Mouse (Mus musculus): ENCODE measurements around the gene Wbp2.
"Not testable (repeated sequence)": the region's sequence is repeated elsewhere in the genome, so short reads cannot be mapped to it uniquely, and the experiment has no call there.

Gene Wbp2

GRCm38 (mm10) chr11:116086258-116087193, at the start of gene Wbp2:
Gene Wbp2, minus strand, starts transcription at chr11:116086995.
- in situ Hi-C loops (cut with MboI; ENCODE audit: low sequenced_read_pairs), result no loop called here

DNA sequence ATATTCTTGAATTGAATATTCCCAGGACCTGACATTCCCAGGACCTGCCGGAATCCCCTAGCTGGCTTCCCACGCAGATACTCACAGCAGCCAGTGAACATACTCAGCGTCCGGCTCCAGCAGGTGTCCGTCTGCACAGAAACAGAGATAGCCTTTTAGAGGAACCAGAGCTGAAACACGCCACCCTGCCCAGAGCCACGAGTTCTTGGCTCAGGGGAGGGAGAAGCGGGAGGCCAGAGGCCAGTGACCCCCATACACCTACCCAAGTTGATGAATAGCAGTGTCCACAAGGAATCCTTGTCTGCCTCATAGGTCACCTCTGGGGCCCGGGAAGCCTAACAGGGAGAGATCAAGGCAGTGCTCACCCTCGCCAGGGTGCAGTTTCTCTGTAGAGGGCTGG, 47.4 kb upstream of the Wbp2 start:
- in situ Hi-C loops (cut with MboI; ENCODE audit: low sequenced_read_pairs), result no loop called here

DNA sequence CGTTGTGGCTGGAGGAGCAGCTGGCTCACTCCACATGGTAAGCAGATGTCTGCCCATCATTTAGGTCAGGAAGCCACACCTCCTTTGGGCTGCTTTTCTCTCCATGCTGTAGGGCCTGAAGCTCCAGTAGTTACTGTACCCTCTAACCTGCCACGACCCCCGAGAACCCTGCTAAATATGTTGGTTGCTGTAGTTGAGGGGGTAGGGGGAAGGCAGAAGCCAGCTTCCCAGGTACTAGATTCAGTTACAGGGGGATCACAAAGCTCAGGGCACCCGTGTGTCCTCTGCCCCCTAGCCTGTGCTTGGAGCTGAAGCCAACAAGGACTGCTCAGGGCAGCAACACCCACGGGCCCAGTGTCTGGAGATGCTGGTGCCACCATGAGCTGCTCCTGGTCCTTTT, 46.7 kb upstream of the Wbp2 start:
- in situ Hi-C loops (cut with MboI; ENCODE audit: low sequenced_read_pairs), result no loop called here

DNA sequence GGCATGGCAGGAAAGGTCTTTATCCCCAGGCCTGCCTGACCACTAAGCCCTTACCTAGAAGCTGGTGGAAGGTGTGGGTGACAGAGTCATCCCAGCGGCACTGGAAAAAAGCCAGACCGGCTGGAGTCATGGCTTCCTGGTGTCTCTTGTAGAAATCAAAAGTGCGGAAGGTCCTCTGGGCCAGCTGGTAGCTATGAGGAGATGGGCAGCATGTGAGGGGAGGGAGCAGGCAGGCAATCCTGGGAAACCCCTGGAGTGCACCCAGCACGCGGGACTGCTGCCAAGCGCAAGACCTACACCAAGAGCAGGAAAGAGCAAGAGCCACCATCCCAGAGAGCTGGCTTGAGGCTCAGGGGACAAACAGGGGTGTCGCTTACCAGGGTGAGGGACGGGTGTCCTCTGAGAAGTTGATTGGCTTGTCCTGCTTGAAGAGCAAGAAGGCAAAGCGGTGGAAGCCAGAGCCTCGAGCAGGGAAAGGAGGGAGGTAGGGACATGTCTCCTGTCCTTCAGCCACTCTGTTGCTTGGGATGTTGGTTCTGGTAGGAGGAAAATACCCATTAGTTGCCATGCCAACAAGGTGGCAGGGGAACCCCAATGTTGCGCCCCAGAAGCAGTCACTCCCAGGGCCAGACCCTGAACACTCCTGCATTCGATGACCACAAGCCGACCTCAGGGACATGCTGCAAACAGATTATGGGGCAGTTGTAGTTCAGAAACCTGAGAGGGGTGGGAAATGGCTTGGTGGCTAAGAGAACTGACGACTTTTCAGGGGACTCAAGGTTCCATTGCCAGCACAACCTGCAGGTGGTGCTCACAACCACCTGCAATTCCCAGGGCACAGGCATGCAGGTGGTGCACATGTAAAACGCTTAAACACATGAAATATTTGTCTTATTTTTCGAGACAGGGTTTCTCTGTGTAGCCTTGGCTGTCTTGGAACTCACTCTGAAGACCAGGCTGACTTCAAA, 45.9 kb upstream of the Wbp2 start:
- in situ Hi-C loops (cut with MboI; ENCODE audit: low sequenced_read_pairs), result no loop called here

- in situ Hi-C loops (cut with MboI; ENCODE audit: low sequenced_read_pairs), result no loop called here
Measured at GRCm38 (mm10) chr11:116131349-116132170, 44.8 kb upstream of the Wbp2 start.

DNA sequence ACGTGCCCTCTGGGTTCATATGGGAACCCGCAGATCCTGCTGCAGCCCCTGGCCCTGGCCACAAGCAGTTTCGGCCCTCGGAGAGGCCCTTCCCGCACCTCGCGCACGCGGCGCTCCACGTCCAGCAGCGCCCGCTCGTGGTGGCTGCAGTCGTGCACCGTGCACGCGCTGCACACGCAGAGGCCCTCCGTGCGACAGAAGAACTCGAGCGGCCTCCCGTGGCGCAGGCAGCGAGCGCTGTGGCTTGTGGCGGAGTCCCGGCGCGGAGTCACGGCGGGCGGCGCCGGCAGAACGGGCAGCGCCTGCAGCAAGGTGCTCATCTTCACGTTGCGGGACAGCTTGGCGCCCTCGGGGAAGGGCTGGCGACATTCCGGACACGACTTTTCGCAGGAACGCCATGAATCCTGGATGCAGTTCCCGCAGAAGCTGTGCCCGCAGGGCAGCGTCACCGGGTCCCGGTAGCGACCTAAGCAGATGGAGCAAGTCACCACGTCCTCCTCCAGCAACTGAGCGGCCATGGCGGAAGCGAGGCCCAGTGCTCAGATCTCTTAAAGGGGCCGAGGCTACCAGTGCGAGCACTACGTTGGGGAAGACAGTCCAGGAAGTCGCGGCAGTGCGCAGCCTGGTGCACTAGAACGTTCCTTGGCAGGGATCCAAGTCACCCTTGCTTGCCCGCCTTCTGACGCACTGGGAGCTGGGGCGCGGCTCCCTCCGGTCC, 43.9 kb upstream of the Wbp2 start, which contains the start of gene Trim65:
Gene Trim65, minus strand, starts transcription at position 641 of the 718 bp plus-strand sequence.
- in situ Hi-C loops (cut with MboI; ENCODE audit: low sequenced_read_pairs), result no loop called here

GRCm38 (mm10) chr11:116129993-116130487, 43.2 kb upstream of the Wbp2 start:
- in situ Hi-C loops (cut with MboI; ENCODE audit: low sequenced_read_pairs), result no loop called here

DNA sequence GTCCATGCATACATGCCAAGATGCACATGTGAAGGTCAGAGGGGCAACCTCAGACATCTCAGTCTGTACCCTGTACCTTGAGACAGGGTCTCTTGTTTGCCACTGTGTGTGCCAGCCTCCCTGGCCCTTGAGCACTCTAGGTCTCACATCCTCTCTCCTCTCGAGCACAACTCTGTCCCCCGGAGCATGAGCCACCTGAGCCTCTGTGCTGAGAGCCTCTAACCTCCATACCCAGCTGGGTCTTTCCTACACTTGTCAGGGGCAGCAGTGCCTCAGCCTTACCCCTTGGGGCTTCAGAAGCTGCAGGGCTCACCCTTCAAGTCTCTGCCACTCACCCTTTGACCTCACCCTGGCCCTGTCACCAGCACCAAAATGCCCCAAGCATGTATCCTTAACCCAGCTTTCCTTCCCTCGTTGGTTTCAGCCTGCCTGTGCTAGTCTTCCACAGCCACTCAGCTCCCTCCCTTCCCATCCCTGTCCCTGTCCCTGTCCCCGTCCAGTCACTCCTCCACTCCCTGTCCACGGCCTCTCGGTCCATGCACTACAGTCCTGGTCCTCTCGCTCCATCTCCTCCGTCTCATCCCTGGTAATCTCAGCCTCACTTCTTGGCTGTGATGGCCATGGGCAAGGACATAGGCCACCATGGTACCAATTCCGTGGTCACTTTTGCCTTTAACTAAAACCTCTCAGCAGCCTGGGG, 42.4 kb upstream of the Wbp2 start:
- in situ Hi-C loops (cut with MboI; ENCODE audit: low sequenced_read_pairs), result no loop called here

DNA sequence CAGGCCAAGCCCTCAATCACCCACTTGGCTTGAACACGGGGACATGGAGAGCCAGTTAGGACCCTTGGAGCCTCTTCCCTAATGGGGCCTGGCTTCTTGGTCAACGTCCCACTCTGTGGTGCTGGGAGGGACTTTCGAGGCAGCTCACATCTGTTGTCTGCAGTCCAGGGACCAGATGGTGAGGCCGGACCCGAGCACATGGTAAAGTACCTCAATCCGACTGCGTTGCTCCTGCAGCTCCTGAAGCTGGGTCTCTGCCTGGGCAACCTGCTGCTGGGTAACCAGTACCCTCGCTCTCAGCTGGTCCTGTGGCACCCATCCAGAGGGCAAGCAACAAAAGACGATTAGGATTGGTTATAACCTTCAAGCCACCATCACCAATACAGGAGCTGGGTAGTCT, 41.2 kb upstream of the Wbp2 start:
- in situ Hi-C loops (cut with MboI; ENCODE audit: low sequenced_read_pairs), result no loop called here

- in situ Hi-C loops (cut with MboI; ENCODE audit: low sequenced_read_pairs), result no loop called here
Measured at GRCm38 (mm10) chr11:116127156-116127980, 40.6 kb upstream of the Wbp2 start, which contains the start of gene Trim47. Gene Trim47, minus strand, starts transcription at chr11:116127210.

- in situ Hi-C loops (cut with MboI; ENCODE audit: low sequenced_read_pairs), result no loop called here
Measured at GRCm38 (mm10) chr11:116126261-116126660, 39.5 kb upstream of the Wbp2 start.

- in situ Hi-C loops (cut with MboI; ENCODE audit: low sequenced_read_pairs), result not testable (repeated sequence)
Measured at GRCm38 (mm10) chr11:116121731-116122245, 35.0 kb upstream of the Wbp2 start.

GRCm38 (mm10) chr11:116117819-116118218, 31.0 kb upstream of the Wbp2 start:
- in situ Hi-C loops (cut with MboI; ENCODE audit: low sequenced_read_pairs), result no loop called here

GRCm38 (mm10) chr11:116117241-116117640, 30.4 kb upstream of the Wbp2 start:
- in situ Hi-C loops (cut with MboI; ENCODE audit: low sequenced_read_pairs), result no loop called here

- in situ Hi-C loops (cut with MboI; ENCODE audit: low sequenced_read_pairs), result no loop called here
Measured at GRCm38 (mm10) chr11:116111611-116112203, 24.9 kb upstream of the Wbp2 start.

- in situ Hi-C loops (cut with MboI; ENCODE audit: low sequenced_read_pairs), result no loop called here
Measured at GRCm38 (mm10) chr11:116111067-116111466, 24.3 kb upstream of the Wbp2 start.

- in situ Hi-C loops (cut with MboI; ENCODE audit: low sequenced_read_pairs), result no loop called here
Measured at GRCm38 (mm10) chr11:116110540-116110939, 23.7 kb upstream of the Wbp2 start.

DNA sequence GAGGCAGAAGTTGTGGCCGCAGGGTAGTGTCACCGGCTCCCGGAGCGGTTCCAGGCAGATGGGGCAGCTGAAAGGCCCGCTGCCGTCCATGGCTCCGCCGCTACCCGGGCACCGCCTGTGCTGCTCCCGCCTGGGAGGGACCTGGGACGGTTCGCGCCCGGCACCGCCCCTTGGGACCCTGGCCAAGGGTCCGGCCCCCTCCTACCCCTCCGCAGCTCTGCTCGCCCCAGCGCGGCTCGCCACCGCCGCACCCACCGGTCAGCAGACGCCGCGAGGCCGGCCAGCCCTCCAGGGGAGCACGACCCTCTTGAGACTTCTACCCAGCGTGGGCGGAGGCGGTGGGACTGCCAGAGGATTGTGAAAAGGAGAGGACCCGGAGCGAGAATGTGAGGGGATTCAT, 23.3 kb upstream of the Wbp2 start:
- in situ Hi-C loops (cut with MboI; ENCODE audit: low sequenced_read_pairs), result no loop called here

All from CH12F3 (cell line).